Mouse (Mus musculus) CH12.LX (cell line): ENCODE measurements around the gene Copa. TPM values are rescaled to one million over a fixed set of nuclear protein-coding genes. Genes with fewer than 3 reads are reported as not detected.

ENCODE experiments used
- DNase-seq: peaks from one replicate; pipeline ENCODE4 v3.0.0-alpha.2; 2013; ENCODE audit errors: extremely low read depth
- H3K27ac ChIP-seq: 2 replicates; pipeline ENCODE4 v1.5.1; 2012; ENCODE audit warnings: low read depth, mild to moderate bottlenecking, control low read depth, moderate library complexity; ENCODE audit not compliant: insufficient read depth
- H3K27me3 ChIP-seq: replicated peaks from 2 replicates; pipeline ENCODE3; 2012; ENCODE audit warnings: inconsistent platforms
- H3K36me3 ChIP-seq, 2 experiments: replicated peaks in 1 of 2; 2 replicates each; pipeline versions ENCODE3 to v1.6.1; 2012; ENCODE audit warnings: inconsistent platforms in 1 of 2, low read length in 1 of 2, mild to moderate bottlenecking in 1 of 2, mixed read lengths in 1 of 2, moderate library complexity in 1 of 2; ENCODE audit not compliant: control insufficient read depth in 1 of 2, insufficient read depth in 1 of 2
- H3K4me1 ChIP-seq, 2 experiments: 2 replicates each; pipeline ENCODE4 v1.6.1; 2012; ENCODE audit warnings: inconsistent platforms in 1 of 2, moderate library complexity in 1 of 2; ENCODE audit not compliant: insufficient read depth in 2 of 2, control insufficient read depth in 1 of 2
- H3K4me2 ChIP-seq: 2 replicates; pipeline ENCODE4 v1.6.1; 2012; ENCODE audit warnings: low read depth, mild to moderate bottlenecking, control low read depth; ENCODE audit not compliant: poor library complexity, insufficient read depth, severe bottlenecking
- H3K4me3 ChIP-seq, 3 experiments: fragments of 150-350 bp in 1 of 3; sonication (generic) in 1 of 3; replicated peaks in 1 of 3; 2 replicates each; pipeline versions ENCODE3 to v1.5.1; 2011 to 2012; ENCODE audit warnings: low read depth in 2 of 3, low read length in 2 of 3, mild to moderate bottlenecking in 2 of 3, moderate library complexity in 2 of 3, control low read depth in 1 of 3, improper control_type of control experiment in 1 of 3, inconsistent platforms in 1 of 3, mixed read lengths in 1 of 3; ENCODE audit not compliant: poor library complexity in 1 of 3
- H3K79me2 ChIP-seq: replicated peaks from 2 replicates; pipeline ENCODE4 v1.6.1; 2012; ENCODE audit warnings: mild to moderate bottlenecking, moderate library complexity; ENCODE audit not compliant: control insufficient read depth, poor library complexity, insufficient read depth, severe bottlenecking; ENCODE audit errors: extremely low read depth
- H3K9ac ChIP-seq: 2 replicates; pipeline ENCODE4 v1.6.1; 2012; ENCODE audit warnings: low read depth, mild to moderate bottlenecking, control low read depth, moderate library complexity; ENCODE audit not compliant: insufficient read depth
- H3K9me3 ChIP-seq: replicated peaks from 2 replicates; pipeline ENCODE3; 2012; ENCODE audit warnings: low read length, inconsistent platforms, mixed read lengths
- BHLHE40 ChIP-seq: IDR thresholded peaks from 2 replicates; pipeline ENCODE4 v1.6.1; 2011; ENCODE audit warnings: mild to moderate bottlenecking, low read depth, low read length, improper control_type of control experiment
- CTCF ChIP-seq, 2 experiments: IDR thresholded peaks in 1 of 2; conservative IDR thresholded peaks in 1 of 2; 2 replicates each; pipeline ENCODE4 v1.5.1; 2011 to 2012; ENCODE audit warnings: low read depth in 2 of 2, low read length in 2 of 2, improper control_type of control experiment in 1 of 2, inconsistent platforms in 1 of 2, mild to moderate bottlenecking in 1 of 2, moderate library complexity in 1 of 2
- E2F4 ChIP-seq: IDR thresholded peaks from 2 replicates; pipeline ENCODE4 v1.6.1; 2011; ENCODE audit warnings: low read depth, low read length, improper control_type of control experiment; ENCODE audit not compliant: insufficient replicate concordance
- ELF1 ChIP-seq: IDR thresholded peaks from 2 replicates; pipeline ENCODE4 v1.6.1; 2014; ENCODE audit warnings: low read depth, mild to moderate bottlenecking, inconsistent platforms, low read length, improper control_type of control experiment
- EP300 ChIP-seq: IDR thresholded peaks from 2 replicates; pipeline ENCODE4 v1.6.1; 2011; ENCODE audit warnings: low read length, improper control_type of control experiment
- HCFC1 ChIP-seq: IDR thresholded peaks from 2 replicates; pipeline ENCODE4 v1.6.1; 2012; ENCODE audit warnings: low read depth, mild to moderate bottlenecking, inconsistent platforms, low read length, improper control_type of control experiment
- IRF4 ChIP-seq: IDR thresholded peaks from 2 replicates; pipeline ENCODE4 v1.6.1; 2014; ENCODE audit warnings: low read depth, mild to moderate bottlenecking, inconsistent platforms, low read length, improper control_type of control experiment
- JUN ChIP-seq: IDR thresholded peaks from 2 replicates; pipeline ENCODE4 v1.6.1; 2011; ENCODE audit warnings: low read depth, mild to moderate bottlenecking, low read length, improper control_type of control experiment, moderate library complexity; ENCODE audit not compliant: insufficient read depth
- JUND ChIP-seq: conservative IDR thresholded peaks from 2 replicates; pipeline ENCODE4 v1.6.1; 2011; ENCODE audit warnings: low read depth, low read length, improper control_type of control experiment
- MAFK ChIP-seq: IDR thresholded peaks from 2 replicates; pipeline ENCODE4 v1.6.1; 2011; ENCODE audit warnings: low read length, improper control_type of control experiment; ENCODE audit not compliant: insufficient replicate concordance
- MAZ ChIP-seq: IDR thresholded peaks from 2 replicates; pipeline ENCODE4 v1.6.1; 2012; ENCODE audit warnings: low read depth, mild to moderate bottlenecking, inconsistent platforms, low read length, improper control_type of control experiment, moderate library complexity
- MEF2A ChIP-seq: IDR thresholded peaks from 2 replicates; pipeline ENCODE4 v1.6.1; 2014; ENCODE audit warnings: low read depth, mild to moderate bottlenecking, inconsistent platforms, low read length, improper control_type of control experiment, borderline replicate concordance
- MXI1 ChIP-seq: IDR thresholded peaks from 2 replicates; pipeline ENCODE4 v1.6.1; 2011; ENCODE audit warnings: mild to moderate bottlenecking, low read depth, low read length, improper control_type of control experiment
- MYC ChIP-seq: IDR thresholded peaks from 2 replicates; pipeline ENCODE4 v1.6.1; 2011; ENCODE audit warnings: low read depth, mild to moderate bottlenecking, improper control_type of control experiment, low read length
- NELFE ChIP-seq: IDR thresholded peaks from 2 replicates; pipeline ENCODE4 v1.6.1; 2011; ENCODE audit warnings: low read depth, low read length, improper control_type of control experiment
- PAX5 ChIP-seq: IDR thresholded peaks from 2 replicates; pipeline ENCODE4 v1.6.1; 2012; ENCODE audit warnings: low read length, inconsistent platforms, mixed read lengths
- POLR2A ChIP-seq: IDR thresholded peaks from 2 replicates; pipeline ENCODE4 v1.6.1; 2011; ENCODE audit warnings: low read depth, mild to moderate bottlenecking, improper control_type of control experiment, low read length
- RAD21 ChIP-seq: IDR thresholded peaks from 2 replicates; pipeline ENCODE4 v1.6.1; 2011; ENCODE audit warnings: low read depth, mild to moderate bottlenecking, low read length, improper control_type of control experiment, moderate library complexity
- SIN3A ChIP-seq: IDR thresholded peaks from 2 replicates; pipeline ENCODE4 v1.6.1; 2012; ENCODE audit warnings: low read length, improper control_type of control experiment, inconsistent platforms
- SMC3 ChIP-seq: IDR thresholded peaks from 2 replicates; pipeline ENCODE4 v1.6.1; 2011; ENCODE audit warnings: low read depth, low read length, improper control_type of control experiment
- TCF12 ChIP-seq: IDR thresholded peaks from 2 replicates; pipeline ENCODE4 v1.6.1; 2014; ENCODE audit warnings: low read depth, mild to moderate bottlenecking, inconsistent platforms, low read length, improper control_type of control experiment
- UBTF ChIP-seq: IDR thresholded peaks from 2 replicates; pipeline ENCODE4 v1.6.1; 2012; ENCODE audit warnings: low read depth, mild to moderate bottlenecking, inconsistent platforms, low read length, improper control_type of control experiment, moderate library complexity
- ZMIZ1 ChIP-seq: IDR thresholded peaks from 2 replicates; pipeline ENCODE4 v1.6.1; 2012; ENCODE audit warnings: low read depth, mild to moderate bottlenecking, inconsistent platforms, low read length, improper control_type of control experiment
- ZNF384 ChIP-seq: IDR thresholded peaks from 2 replicates; pipeline ENCODE4 v1.6.1; 2012; ENCODE audit warnings: low read depth, low read length, improper control_type of control experiment, inconsistent platforms
- dilution Hi-C: fragments of 300-500 bp; cut with MboI; formaldehyde crosslinking; loops from 2 replicates; pipeline ENCODE4 v1.14.3; 2020; ENCODE audit warnings: low sequenced_read_pairs; ENCODE audit not compliant: extremely low pct_unique_long_range_greater_than_20kb, extremely low pct_ligation_motif_present
- in situ Hi-C: fragments of 300-500 bp; cut with MboI; formaldehyde crosslinking; loops from 3 replicates; pipeline ENCODE4 v1.14.3; 2019; ENCODE audit warnings: low sequenced_read_pairs, low pct_ligation_motif_present, low pct_unique_long_range_greater_than_20kb, mixed read lengths
- polyA plus RNA-seq: library from polyadenylated mRNA; unstranded; fragments of >175 nt; gene quantifications from 2 replicates; pipeline ENCODE4 v1.2.1, GENCODE M21; 2012; ENCODE audit warnings: low read depth; ENCODE audit not compliant: insufficient read length
- total RNA-seq, 2 experiments: library from RNA; depleted of rRNA; stranded (reverse); fragments of 300-350 nt in 1 of 2; fragments of >200 nt in 1 of 2; gene quantifications; 2 replicates each; pipeline ENCODE4 v1.2.3; 2012 to 2014

Gene Copa
- total and polyA plus RNA-seq, 3 experiments: 157 to 165 (median 158) TPM

GRCm38 (mm10) chr1:172046410-172046809, 35.9 kb upstream of the Copa start:
- TF ChIP-seq ELF1 (no peak), HCFC1 (no peak)
- Histone ChIP-seq H3K27me3 (no peaks in the 10 kb centered on the region), H3K9ac (no peak overlapping the region), H3K4me1 (peaks cover 3 to 16% of the 10 kb centered on the region in 2 experiments; a peak in 2 of 4 replicates), H3K4me2 (peak overlapping the region; percentile 59; the same call in 1 of the 2 replicates), H3K27ac (no peak overlapping the region), H3K4me3 (no peak overlapping the region), H3K9me3 (no peaks in the 10 kb centered on the region), H3K79me2 (no peaks in the 10 kb centered on the region), H3K36me3 (peaks cover 0 to 29% of the 10 kb centered on the region in 2 experiments)
- in situ Hi-C loops (loop anchor here (25.0 kb wide), 1 partner anchor 266 kb away; no protein-coding TSS in a partner anchor), dilution Hi-C loops (no loop called here)
- DNase-seq: no peak

GRCm38 (mm10) chr1:172046938-172047337, 35.4 kb upstream of the Copa start:
- Histone ChIP-seq H3K4me3 (peak overlapping the region in 2 of 3 experiments; percentile 24 to 39), H3K79me2 (no peaks in the 10 kb centered on the region), H3K27me3 (no peaks in the 10 kb centered on the region), H3K9me3 (no peaks in the 10 kb centered on the region), H3K36me3 (peaks cover 0 to 27% of the 10 kb centered on the region in 2 experiments), H3K4me2 (peak overlapping the region; percentile 59), H3K4me1 (peaks cover 3 to 16% of the 10 kb centered on the region in 2 experiments; a peak in 2 of 4 replicates), H3K9ac (no peak overlapping the region), H3K27ac (no peak overlapping the region)
- DNase-seq: peak; percentile 89
- in situ Hi-C loops (loop anchor here (25.0 kb wide), 1 partner anchor 265 kb away; no protein-coding TSS in a partner anchor), dilution Hi-C loops (no loop called here)
- TF ChIP-seq HCFC1: peak; percentile 25; the same call in 1 of the 2 replicates
- no peak for TF ChIP-seq MAFK
- TF ChIP-seq BHLHE40: no peak
- no peak for TF ChIP-seq UBTF
- peak; percentile 57 for TF ChIP-seq ELF1
- TF ChIP-seq PAX5: no peak
- TF ChIP-seq ZMIZ1: no peak
- 0 out of 2 replicates have a peak, but pooled peaks have one; percentile 25 for TF ChIP-seq JUND
- no peak for TF ChIP-seq MEF2A
- TF ChIP-seq RAD21: peak; percentile 94
- TF ChIP-seq E2F4: no peak
- peak; percentile 68 for TF ChIP-seq SMC3
- peak; percentile 25; the same call in 1 of the 2 replicates for TF ChIP-seq EP300
- TF ChIP-seq MXI1: peak; percentile 34; the same call in 1 of the 2 replicates
- no peak for TF ChIP-seq MYC
- peak; percentile 66 for TF ChIP-seq SIN3A
- peak; percentile 66 for TF ChIP-seq ZNF384
- peak; percentile 57 to 92 for TF ChIP-seq CTCF (conservative IDR thresholded peaks at IDR 0.05 in 1 of 2, IDR thresholded peaks at IDR 0.05 in 1 of 2; ENCODE audit: low read depth in 2 of 2, low read length in 2 of 2)
- 0 out of 2 replicates have a peak, but pooled peaks have one; percentile 16 for TF ChIP-seq POLR2A
- TF ChIP-seq IRF4: no peak
- no peak for TF ChIP-seq JUN
- no peak for TF ChIP-seq TCF12
- TF ChIP-seq NELFE: no peak
- TF ChIP-seq MAZ: peak; percentile 80
